Mouse (Mus musculus): ENCODE data around the gene Tmem69.

DNA sequence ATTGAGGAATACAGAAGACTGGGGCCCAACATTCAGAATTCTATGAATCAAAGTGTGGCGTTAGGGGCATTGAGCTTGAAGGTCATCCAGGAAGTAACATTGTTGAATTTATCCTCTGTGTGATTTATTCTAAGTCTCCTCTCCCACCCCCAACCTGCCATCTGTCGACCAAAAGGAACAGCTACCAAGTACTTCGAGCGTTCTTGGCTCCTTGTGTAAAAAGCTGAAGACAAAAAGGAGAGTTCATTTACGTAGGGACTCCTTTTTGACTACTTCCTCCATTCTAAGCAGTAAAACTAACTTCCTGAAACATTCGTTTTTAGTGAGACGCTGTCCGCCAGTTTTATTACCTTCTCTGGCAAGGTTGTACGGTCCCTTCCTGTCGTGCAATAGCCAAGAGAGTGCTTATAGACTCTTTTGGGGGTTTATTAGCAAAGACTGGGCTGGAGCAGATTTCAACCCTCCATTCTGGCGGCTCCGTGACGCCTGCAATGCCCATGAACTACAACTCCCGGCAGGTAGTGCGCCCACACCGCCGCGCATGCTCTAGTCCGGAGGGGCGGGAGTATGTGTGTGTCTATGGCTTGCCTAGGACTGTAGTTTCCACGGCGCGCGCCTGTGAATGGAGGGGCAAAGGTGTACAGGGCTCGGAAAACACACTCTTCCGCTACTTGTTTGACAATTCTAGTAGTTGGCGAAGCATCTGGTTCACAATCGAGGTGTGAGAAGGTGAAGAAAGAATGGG lies 997 bp upstream of the Tmem69 start:
- TF ChIP-seq CTCF (IDR thresholded peaks at IDR 0.05; ENCODE audit: low read depth, low read length) (no peak), POLR2A (IDR thresholded peaks at IDR 0.05; ENCODE audit: borderline replicate concordance, low read depth, low read length) (no peak)

All from bone marrow macrophage, adult 2 months (primary cell).